In the genomic region with DNA sequence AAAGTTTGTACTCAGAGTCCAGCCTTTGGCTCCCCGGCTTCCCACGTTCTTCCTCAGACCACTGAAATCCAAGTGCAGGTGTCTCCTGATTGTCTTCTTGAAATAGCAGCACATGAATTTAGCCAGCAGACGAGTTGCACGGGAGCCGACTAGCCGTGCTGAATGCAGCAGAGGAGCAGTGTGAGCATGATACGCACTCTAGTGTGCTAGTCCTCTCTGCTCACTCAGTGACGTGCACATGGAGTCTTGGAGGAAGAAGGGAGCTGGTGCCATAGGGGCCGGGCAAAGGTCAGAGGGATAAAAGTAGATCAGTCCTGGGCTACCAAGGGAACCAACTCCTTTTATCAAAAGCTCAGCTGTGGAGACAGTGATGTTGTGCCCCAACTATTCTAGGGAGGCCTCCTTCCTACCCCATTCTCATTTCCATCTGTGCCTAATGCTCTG, we compare ENCODE assay signal across 16 mouse cellular contexts. TPM values are rescaled to one million over a fixed set of nuclear protein-coding genes. Genes with fewer than 3 reads are reported as not detected.
DNase-seq lines count a peak whose midpoint lies in the region; ATAC-seq and TF ChIP-seq lines count a peak whose summit lies in the region.
"Had no signal": no experiment of that assay in that cellular context is flagged by ENCODE, and none has a peak within 500 bp of the region (broad histone marks: within the 10 kb centered on the region; RNA-seq: fewer than 3 reads in every experiment).

No protein-coding gene starts in this region.

- H3K9me3 ChIP-seq in embryonic facial prominence, embryonic 13.5 days, result no peaks in the 10 kb centered on the region
- H3K9me3 ChIP-seq in embryonic facial prominence, embryonic 10.5 days, result no peaks in the 10 kb centered on the region
- H3K9me3 ChIP-seq in embryonic facial prominence, embryonic 14.5 days (ENCODE audit: control insufficient read depth, low read length), result no peaks in the 10 kb centered on the region
- no peaks in the 10 kb centered on the region for H3K9me3 ChIP-seq in limb, embryonic 13.5 days
- H3K9me3 ChIP-seq in hindbrain, embryonic 10.5 days, result no peaks in the 10 kb centered on the region
- H3K9me3 ChIP-seq: embryonic facial prominence, embryonic 12.5 days; forebrain, embryonic 12.5 days; heart, embryonic 12.5 days had no signal

- peak overlapping the region; percentile 17; the same call in 1 of the 2 replicates for H3K27ac ChIP-seq in embryonic facial prominence, embryonic 13.5 days
- no peak overlapping the region for H3K27ac ChIP-seq in embryonic facial prominence, embryonic 10.5 days (replicated peaks)
- peak overlapping the region; percentile 46; the same call in 1 of the 2 replicates for H3K27ac ChIP-seq in layer of hippocampus, adult 2 months
- 0 out of 2 replicates have a peak overlapping the region, but pooled peaks have one; percentile 25 for H3K27ac ChIP-seq in embryonic facial prominence, embryonic 14.5 days (replicated peaks; ENCODE audit: low read depth, low read length)
- peak overlapping the region; percentile 53; the same call in 1 of the 2 replicates for H3K27ac ChIP-seq in limb, embryonic 13.5 days
- H3K27ac ChIP-seq in hindbrain, embryonic 10.5 days, result no peak overlapping the region
- H3K27ac ChIP-seq: embryonic facial prominence, embryonic 12.5 days; forebrain, embryonic 12.5 days had no signal

- no peak for DNase-seq in embryonic facial prominence, embryonic 10.5 days (ENCODE audit: low spot score)
- DNase-seq in layer of hippocampus, adult 2 months (ENCODE audit: low spot score in 2 of 2), result no peak
- DNase-seq in layer of hippocampus, adult 9-11 months, result no peak
- DNase-seq in embryonic facial prominence, embryonic 14.5 days (ENCODE audit: low spot score), result no peak
- no peak for DNase-seq in hindbrain, embryonic 10.5 days (ENCODE audit: low spot score)
- DNase-seq: cerebellum, adult 18-20 months; lung, postnatal 10 days; right cerebral cortex, postnatal 25 days; thymus, postnatal 4 days had no signal

- H3K4me1 ChIP-seq in embryonic facial prominence, embryonic 13.5 days, result peaks cover 78% of the 10 kb centered on the region
- peaks cover 80% of the 10 kb centered on the region for H3K4me1 ChIP-seq in embryonic facial prominence, embryonic 10.5 days
- H3K4me1 ChIP-seq in embryonic facial prominence, embryonic 14.5 days (ENCODE audit: control insufficient read depth, insufficient read depth, low read length), result peaks cover 42% of the 10 kb centered on the region
- peaks cover 76% of the 10 kb centered on the region for H3K4me1 ChIP-seq in limb, embryonic 13.5 days
- H3K4me1 ChIP-seq in hindbrain, embryonic 10.5 days (replicated peaks), result peaks cover 76% of the 10 kb centered on the region

- H3K27me3 ChIP-seq in embryonic facial prominence, embryonic 13.5 days, result no peaks in the 10 kb centered on the region
- no peaks in the 10 kb centered on the region for H3K27me3 ChIP-seq in embryonic facial prominence, embryonic 10.5 days (replicated peaks; ENCODE audit: low read depth, poor library complexity, severe bottlenecking)
- H3K27me3 ChIP-seq in embryonic facial prominence, embryonic 14.5 days (replicated peaks; ENCODE audit: control insufficient read depth, insufficient read depth, low read length), result no peaks in the 10 kb centered on the region
- H3K27me3 ChIP-seq in limb, embryonic 13.5 days, result no peaks in the 10 kb centered on the region
- H3K27me3 ChIP-seq in hindbrain, embryonic 10.5 days (ENCODE audit: insufficient read depth, poor library complexity, severe bottlenecking), result no peaks in the 10 kb centered on the region
- H3K27me3 ChIP-seq: CH12.LX; embryonic facial prominence, embryonic 12.5 days; forebrain, embryonic 12.5 days; heart, embryonic 12.5 days had no signal

- peaks cover 26% of the 10 kb centered on the region for H3K36me3 ChIP-seq in embryonic facial prominence, embryonic 13.5 days
- H3K36me3 ChIP-seq in embryonic facial prominence, embryonic 10.5 days (replicated peaks), result peaks cover 92% of the 10 kb centered on the region
- peaks cover 11% of the 10 kb centered on the region; the same call in 1 of the 2 replicates for H3K36me3 ChIP-seq in embryonic facial prominence, embryonic 14.5 days (ENCODE audit: control insufficient read depth, insufficient read depth, low read length)
- H3K36me3 ChIP-seq in limb, embryonic 13.5 days, result peaks cover 51% of the 10 kb centered on the region
- H3K36me3 ChIP-seq in hindbrain, embryonic 10.5 days, result peaks cover 64% of the 10 kb centered on the region

- TF ChIP-seq CTCF in layer of hippocampus, adult 2 months (conservative IDR thresholded peaks at IDR 0.05), result no peak

- no peak overlapping the region for H3K4me2 ChIP-seq in embryonic facial prominence, embryonic 13.5 days
- H3K4me2 ChIP-seq in embryonic facial prominence, embryonic 14.5 days (ENCODE audit: low read depth, low read length), result no peak overlapping the region
- no peak overlapping the region for H3K4me2 ChIP-seq in limb, embryonic 13.5 days (replicated peaks)
- H3K4me2 ChIP-seq: embryonic facial prominence, embryonic 12.5 days; forebrain, embryonic 12.5 days; heart, embryonic 12.5 days had no signal

- ATAC-seq in embryonic facial prominence, embryonic 13.5 days (ENCODE audit: insufficient number of reproducible peaks, insufficient read depth, low FRiP score, low TSS enrichment, low read depth), result no peak
- no peak for ATAC-seq in embryonic facial prominence, embryonic 14.5 days (ENCODE audit: low read depth)
- no peak for ATAC-seq in limb, embryonic 13.5 days (ENCODE audit: low FRiP score, low read depth)
- no peak for ATAC-seq in erythroblast, adult 5-6 weeks (replicated peaks; ENCODE audit: low FRiP score, poor library complexity, severe bottlenecking)

- H3K4me3 ChIP-seq in embryonic facial prominence, embryonic 13.5 days, result no peak overlapping the region
- no peak overlapping the region for H3K4me3 ChIP-seq in embryonic facial prominence, embryonic 10.5 days
- H3K4me3 ChIP-seq in layer of hippocampus, adult 2 months, result no peak overlapping the region
- H3K4me3 ChIP-seq in embryonic facial prominence, embryonic 14.5 days (ENCODE audit: low read depth, low read length), result no peak overlapping the region
- H3K4me3 ChIP-seq in limb, embryonic 13.5 days, result no peak overlapping the region
- no peak overlapping the region for H3K4me3 ChIP-seq in hindbrain, embryonic 10.5 days
- H3K4me3 ChIP-seq: embryonic facial prominence, embryonic 12.5 days; forebrain, embryonic 12.5 days; heart, embryonic 12.5 days had no signal

- H3K9ac ChIP-seq in embryonic facial prominence, embryonic 13.5 days, result no peak overlapping the region
- H3K9ac ChIP-seq in embryonic facial prominence, embryonic 14.5 days (ENCODE audit: low read depth, low read length), result no peak overlapping the region
- H3K9ac ChIP-seq in limb, embryonic 13.5 days, result no peak overlapping the region
- H3K9ac ChIP-seq: embryonic facial prominence, embryonic 12.5 days; forebrain, embryonic 12.5 days; heart, embryonic 12.5 days had no signal

- WGBS in embryonic facial prominence, embryonic 13.5 days, result 68% methylated on average over 9 of the region's 9 CpGs
- 79% methylated on average over 9 of the region's 9 CpGs for WGBS in embryonic facial prominence, embryonic 10.5 days
- 65% methylated on average over 9 of the region's 9 CpGs for WGBS in embryonic facial prominence, embryonic 14.5 days
- 67% methylated on average over 9 of the region's 9 CpGs for WGBS in limb, embryonic 13.5 days
- WGBS in hindbrain, embryonic 10.5 days, result 84% methylated on average over 9 of the region's 9 CpGs

RNA-seq across cellular contexts. Expression of a gene that starts 52.8 kb away (rescaled TPM):
- 90.6 and 99.2 TPM in 2 replicates for polyA plus RNA-seq in embryonic facial prominence, embryonic 13.5 days (2015; fragmentation: Nextera tagmentation; extraction: Ambion mirVana)
- 129 and 136 TPM in 2 replicates for polyA plus RNA-seq in embryonic facial prominence, embryonic 10.5 days (2016; fragmentation: Nextera tagmentation; extraction: Ambion mirVana)
- total RNA-seq in layer of hippocampus, adult 2 months (2021), result 10 to 100 TPM; 59.4 to 59.9 TPM
- polyA plus RNA-seq in embryonic facial prominence, embryonic 14.5 days (2014; fragmentation: Nextera tagmentation; extraction: Ambion mirVana), result 91.3 and 95.5 TPM in 2 replicates
- polyA plus RNA-seq in limb, embryonic 13.5 days (2015; fragmentation: Nextera tagmentation; extraction: Ambion mirVana), result 97.2 and 99.5 TPM in 2 replicates
- 116 and 121 TPM in 2 replicates for polyA plus RNA-seq in hindbrain, embryonic 10.5 days (2016; fragmentation: Nextera tagmentation; extraction: Ambion mirVana)
- total RNA-seq in erythroblast, adult 5-6 weeks (2015; ENCODE audit: low replicate concordance), result 20.9 and 25.0 TPM in 2 replicates
- 5.4 and 17.2 TPM in 2 replicates for total RNA-seq in erythroblast, adult 5-6 weeks (2017; ENCODE audit: low replicate concordance)

RNA-seq across cellular contexts. Expression of a gene that starts 52.9 kb away (rescaled TPM):
- polyA plus RNA-seq in embryonic facial prominence, embryonic 13.5 days (2015; fragmentation: Nextera tagmentation; extraction: Ambion mirVana), result 7.7 and 9.4 TPM in 2 replicates
- polyA plus RNA-seq in embryonic facial prominence, embryonic 10.5 days (2016; fragmentation: Nextera tagmentation; extraction: Ambion mirVana), result 8.1 and 10.4 TPM in 2 replicates
- 1 to 10 TPM; 3.9 to 9.6 TPM for total RNA-seq in layer of hippocampus, adult 2 months (2021)
- 5.3 and 8.6 TPM in 2 replicates for polyA plus RNA-seq in embryonic facial prominence, embryonic 14.5 days (2014; fragmentation: Nextera tagmentation; extraction: Ambion mirVana)
- polyA plus RNA-seq in limb, embryonic 13.5 days (2015; fragmentation: Nextera tagmentation; extraction: Ambion mirVana), result 7.0 and 7.3 TPM in 2 replicates
- 7.6 and 8.9 TPM in 2 replicates for polyA plus RNA-seq in hindbrain, embryonic 10.5 days (2016; fragmentation: Nextera tagmentation; extraction: Ambion mirVana)
- total RNA-seq in erythroblast, adult 5-6 weeks (2015; ENCODE audit: low replicate concordance), result 0.63 TPM in 1 of 2 replicates, not detected in the other
- total RNA-seq in erythroblast, adult 5-6 weeks (2017; ENCODE audit: low replicate concordance), result 0.28 and 0.34 TPM in 2 replicates

Comparison
In these comparisons a context has a peak if more than half of its experiments do, and no peak if none do; other contexts are left out.
1. H3K27ac ChIP-seq: peak in embryonic facial prominence, embryonic 13.5 days (single experiment), layer of hippocampus, adult 2 months (single experiment), embryonic facial prominence, embryonic 14.5 days (single experiment) and limb, embryonic 13.5 days (single experiment); none in embryonic facial prominence, embryonic 10.5 days (single experiment) and hindbrain, embryonic 10.5 days (single experiment).